Mouse (Mus musculus) cerebellum, adult 9-11 months (tissue): ENCODE measurements around the gene Ccdc90b.
A peak's percentile ranks its signal among the peaks of the same experiment; 100 is the strongest.

Source experiments
- DNase-seq: peaks from one replicate; pipeline ENCODE4 v3.0.0; 2022

The Ccdc90b gene

DNA sequence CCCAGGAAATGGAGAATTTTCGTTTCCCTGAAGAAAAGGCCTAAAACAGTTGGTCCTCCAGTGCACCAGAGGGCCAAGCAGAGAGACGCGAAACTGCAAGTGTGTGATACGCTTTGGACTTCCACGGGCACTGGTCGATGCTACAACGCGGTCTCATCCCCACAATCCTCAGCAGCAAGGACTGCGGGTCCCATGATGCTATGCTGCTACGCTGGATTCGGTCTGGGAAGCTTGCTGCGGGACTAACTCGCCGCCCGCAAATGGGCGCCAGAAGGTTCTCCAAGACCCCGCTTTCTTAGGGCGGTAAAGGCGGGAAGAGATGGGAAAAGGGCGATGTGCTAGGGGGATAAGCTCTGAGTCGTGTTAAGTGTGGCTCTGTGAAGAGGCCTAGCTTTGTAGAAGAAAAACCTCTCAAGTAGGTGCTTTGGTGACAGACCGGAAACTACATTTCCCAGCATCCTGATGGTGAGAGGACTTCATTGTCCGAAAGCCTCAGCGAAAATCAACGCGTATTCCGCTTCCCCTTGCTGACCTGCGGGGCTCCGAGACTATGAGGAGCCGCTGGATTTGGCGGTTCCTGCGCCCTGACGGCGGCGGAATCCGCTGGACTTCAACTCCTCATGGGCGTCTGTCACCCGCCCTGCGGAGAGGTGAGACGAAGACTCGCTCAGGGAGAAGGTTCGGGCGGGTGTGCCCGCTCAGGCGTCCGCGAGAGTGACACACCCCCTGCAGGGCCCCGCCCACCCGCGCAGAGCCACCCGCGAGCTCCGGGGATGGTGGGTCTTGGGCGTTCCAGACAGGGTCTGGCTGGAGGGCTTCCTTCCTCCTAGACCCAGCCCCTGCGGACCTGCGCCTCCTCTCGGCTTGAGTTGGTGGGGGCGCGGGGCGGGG, at the start of gene Ccdc90b:
TSS of gene Ccdc90b (plus strand) at position 164 of the 891 bp plus-strand sequence.
- DNase-seq: peak; percentile 93

DNA sequence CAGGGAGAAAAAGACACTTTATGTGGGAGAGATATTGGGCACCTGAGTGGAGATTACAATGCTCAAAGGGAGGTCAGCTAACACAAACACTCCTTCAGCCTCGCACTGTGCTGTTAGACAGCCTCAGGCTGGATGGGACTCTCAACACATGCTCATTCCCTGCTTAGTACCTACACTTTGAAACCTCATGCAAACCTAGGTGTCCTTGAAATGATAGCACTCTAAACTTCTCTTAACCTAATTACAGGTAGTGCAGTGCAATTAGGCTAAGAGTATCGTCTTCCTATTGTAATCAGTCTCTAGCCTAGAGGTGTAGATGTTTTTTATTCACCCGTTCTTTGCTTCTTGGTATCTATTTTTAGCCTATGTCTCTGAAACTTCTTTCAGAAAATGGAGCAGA, 40.6 kb upstream of the Ccdc90b start:
- no peak for DNase-seq

DNA sequence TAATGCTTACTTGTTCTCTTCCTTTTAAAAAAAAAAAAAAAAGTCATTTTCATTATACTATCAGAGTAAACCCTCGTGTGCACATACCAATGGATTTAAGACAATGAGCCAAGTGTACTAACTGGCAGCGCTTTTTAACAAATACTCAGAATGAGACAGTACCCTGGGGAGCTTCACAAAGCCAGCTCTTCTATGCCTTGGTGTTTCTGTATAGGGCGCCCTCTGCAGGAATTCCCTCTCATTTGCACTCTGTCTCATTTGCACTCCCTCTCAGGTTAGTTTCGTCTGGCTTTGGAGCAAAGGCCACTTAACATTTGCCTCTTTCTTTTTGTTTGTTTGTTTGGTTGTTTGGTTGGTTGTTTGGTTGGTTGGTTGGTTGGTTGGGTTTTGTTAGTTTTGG, 40.1 kb upstream of the Ccdc90b start:
- DNase-seq: peak; percentile 69

DNA sequence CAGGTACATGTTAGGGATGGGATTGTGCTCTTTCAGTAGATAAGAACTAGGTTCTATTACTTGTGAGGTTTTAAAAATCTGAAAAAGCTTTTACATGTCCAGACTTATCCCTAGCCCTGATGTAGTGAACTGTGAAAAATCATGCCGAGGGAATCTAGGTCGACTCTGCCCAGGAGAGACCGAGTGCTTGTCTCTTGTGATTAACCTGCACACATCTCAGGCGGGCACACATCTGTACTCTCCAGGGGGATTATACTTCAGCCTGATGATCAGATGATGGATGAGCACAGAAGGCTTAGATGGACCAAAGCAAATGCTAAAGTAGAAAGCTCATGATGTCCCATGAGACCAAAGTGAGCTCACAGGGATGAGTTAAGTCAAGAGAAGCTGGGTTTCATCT, 31.7 kb upstream of the Ccdc90b start:
- DNase-seq: peak; percentile 43

DNA sequence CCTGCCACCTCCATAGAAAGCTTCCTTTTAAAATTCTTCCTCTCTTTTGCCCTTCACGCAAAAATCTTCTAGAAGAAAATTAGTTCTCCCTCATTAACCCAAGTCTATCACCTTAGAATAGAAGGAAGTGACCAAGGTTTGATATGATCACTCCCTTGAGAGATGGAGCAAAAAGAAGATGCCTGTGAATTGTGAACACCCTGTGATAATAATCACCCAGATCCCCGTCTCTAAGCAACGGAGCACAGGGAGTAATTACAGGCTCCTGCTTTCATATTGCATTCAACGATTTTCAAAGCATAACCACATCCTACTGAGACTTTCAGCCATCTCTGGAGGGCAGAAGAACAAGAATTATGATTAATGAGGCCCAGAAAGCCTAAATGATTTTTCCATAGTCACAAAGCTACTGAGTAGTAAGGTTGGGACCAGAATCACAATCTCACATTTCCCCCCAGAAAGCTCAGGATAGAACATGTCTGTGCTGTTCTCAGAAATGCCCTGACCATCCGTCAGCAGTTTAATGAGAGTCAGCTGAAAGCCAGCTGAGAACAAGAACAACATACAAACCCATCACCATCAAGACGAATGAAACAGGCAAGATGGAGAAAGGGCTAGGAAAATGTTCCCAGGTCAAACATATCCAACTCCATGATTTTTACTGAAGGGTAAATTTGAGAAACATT, 28.5 kb upstream of the Ccdc90b start:
- no peak for DNase-seq

DNA sequence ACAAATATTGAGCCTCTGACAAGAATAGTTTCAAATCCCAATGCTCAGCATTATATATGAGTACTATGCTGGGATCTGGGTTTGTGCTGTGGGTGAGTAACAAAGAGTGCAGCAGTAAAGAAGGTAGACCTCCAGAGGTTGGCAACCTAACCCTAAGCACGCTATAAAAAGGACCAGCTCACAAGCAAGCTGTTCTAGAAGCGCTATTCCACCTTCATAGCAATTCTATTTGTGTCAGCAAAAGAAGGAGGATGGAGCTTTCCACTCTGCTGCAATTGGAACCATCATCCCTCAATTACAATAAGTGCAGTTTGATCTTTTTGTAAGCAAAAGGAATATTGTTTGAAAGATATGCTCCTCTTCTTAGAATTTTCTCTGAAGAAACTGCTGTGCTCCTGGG, 14.2 kb upstream of the Ccdc90b start:
- no peak for DNase-seq

DNA sequence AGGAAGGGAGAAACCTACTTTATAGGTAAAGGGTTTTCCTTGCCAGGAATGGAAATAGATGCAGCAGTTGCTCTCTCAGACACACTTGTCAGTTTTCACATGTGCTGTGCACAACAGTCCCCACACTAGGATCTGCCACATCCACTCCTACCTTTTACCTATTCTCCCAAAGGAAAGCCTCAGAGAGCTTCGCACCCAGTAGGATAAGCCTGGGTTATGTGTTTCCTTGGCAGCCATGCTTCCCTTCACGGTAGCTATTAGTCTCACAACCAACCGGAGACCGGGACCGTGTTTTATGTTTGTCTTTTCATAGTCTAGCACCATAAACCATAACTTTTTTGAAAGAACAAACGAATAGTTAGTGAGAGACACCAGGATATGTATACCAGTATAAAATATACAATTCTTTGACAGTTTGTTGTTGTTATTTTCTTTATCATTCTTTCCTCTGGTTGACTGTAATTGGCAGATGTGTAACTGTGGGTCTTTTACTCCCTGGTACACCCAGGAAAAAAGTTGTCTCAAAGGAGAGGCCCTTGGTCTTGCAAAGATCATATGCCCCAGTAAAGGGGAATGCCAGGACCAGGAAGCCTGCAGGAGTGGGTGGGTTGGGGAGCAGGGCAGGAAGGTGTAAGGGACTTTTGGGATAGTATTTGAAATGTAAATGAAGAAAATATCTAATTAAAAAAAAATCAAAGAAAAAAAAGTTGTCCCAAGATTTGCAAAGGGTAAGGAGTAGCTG, 10.5 kb upstream of the Ccdc90b start:
- DNase-seq: no peak

DNA sequence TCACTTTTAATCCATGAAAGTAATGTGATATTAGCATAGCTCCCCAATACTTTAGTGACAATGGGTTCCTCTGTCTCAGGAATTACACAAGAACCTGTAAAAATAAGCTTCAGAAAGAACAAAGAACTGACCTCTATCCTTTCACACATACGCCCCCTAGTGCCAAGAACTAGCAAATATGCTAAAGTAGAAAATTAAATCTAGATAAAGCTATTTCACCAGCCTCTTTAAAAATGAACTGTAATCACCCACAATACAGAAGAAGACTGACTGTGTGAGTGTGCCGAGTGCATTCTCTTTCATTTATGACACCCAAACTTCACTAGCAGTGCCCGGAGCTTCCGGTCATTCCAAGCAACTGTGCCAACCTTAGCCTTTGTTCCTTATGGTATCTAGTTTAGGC, 10.0 kb upstream of the Ccdc90b start:
- no peak for DNase-seq

DNA sequence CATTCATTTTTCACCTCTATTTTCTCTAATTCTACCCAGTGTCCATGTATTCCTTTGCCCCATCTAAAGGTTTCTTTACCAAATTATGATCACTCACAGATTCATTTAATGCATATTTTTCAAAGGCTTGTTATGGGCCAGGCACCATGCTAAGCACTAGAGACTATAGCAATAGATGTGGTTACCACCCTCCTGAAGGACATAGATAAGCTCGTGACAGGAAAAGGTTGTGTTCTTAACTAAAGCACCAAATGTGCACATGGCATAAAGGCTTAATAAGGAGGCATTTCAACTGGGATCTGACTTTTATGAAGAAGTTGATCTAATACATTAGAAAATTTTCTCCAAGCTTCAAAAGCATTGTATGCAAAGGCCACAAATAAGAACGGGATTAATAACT, 2.2 kb upstream of the Ccdc90b start:
- DNase-seq: no peak

DNA sequence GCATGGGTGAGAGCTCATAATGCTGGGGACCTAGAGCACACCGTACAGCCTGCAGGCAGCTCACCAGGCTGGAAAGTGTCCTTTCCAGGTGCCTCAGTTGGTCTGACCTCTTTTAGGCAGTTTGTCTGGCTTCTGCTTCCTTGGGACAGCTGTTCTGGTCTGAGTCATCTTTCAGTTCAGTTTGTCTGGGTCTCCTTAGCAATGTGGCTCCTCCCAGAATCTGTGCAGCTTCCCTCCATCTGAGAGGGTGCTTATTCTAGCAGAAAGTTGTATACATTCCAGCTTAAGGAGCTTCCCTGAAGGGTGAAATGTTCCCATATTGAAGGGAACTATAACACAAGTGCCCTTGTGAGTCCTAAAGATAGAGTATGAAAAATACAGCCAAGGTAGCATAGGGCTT, 5.8 kb downstream of the Ccdc90b start:
- no peak for DNase-seq

DNA sequence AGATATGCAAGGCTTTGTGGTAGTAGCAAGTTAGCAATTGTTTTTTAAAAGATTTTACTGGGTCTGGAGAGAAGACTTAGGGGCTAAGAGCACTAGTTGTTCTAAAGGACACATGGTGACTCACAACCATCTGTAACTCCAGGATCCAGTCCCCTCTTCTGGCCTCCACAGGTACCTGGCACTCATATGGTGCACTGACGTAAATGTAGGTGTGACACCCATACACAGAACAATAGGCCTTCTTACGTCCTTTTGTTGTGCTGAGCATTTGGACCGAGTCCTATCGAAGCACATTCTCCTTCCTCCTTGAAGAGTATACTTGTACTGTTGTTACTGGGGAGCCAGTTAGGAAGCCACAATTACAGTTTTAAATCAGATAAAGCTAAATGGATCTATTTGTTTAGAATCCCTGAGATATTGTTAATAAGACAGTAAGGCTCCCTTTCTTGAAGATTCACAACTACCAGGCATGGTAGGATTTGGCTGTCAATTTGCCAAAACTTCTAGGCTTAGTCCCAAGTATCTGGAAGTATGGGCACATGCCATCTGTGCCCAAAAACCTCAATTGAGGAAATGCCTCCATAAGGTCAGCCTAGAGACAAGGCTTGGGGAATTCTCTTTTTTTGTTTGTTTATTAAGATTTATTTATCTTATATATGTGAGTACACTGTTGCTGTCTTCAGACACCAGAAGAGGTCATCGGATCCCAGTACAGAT, 19.7 kb downstream of the Ccdc90b start:
- DNase-seq: peak; percentile 75

DNA sequence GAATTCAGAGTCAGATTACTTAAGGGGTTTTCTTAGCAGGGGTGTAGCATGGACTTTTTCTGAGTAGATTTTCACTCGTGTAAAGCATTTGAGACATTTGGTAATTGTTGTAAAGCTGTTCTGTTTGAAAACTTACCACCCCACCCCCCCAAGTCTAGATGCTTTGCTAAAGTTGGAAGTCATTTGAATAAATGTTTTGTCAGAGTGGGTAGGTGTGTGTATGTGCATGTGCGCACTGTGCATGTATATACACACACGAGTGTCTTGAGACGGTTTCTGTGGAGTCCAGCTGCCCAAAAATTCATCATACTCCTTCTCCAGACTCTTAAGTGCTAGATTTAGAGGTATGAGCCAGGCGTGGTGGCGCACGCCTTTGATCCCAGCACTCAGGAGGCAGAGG, 22.6 kb downstream of the Ccdc90b start:
- no peak for DNase-seq

DNA sequence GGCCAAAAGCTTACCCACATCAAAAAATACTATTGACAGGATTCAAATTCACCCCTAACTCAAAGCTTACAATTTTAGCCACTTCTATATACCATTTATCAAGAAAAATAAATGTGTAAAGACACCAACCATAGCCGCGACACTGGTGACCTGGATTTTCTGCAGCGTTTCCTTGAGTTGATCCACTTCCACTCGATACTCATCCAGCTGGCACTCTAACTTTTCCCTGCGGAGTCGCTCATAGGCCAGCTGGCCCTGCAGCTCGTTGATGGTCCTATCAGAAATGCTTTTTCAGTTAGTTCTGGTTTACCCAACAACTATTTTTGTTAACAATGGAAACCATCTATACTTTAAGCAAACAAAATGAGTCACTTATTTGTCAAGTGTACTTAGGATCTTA, 29.0 kb downstream of the Ccdc90b start:
- DNase-seq: no peak

DNA sequence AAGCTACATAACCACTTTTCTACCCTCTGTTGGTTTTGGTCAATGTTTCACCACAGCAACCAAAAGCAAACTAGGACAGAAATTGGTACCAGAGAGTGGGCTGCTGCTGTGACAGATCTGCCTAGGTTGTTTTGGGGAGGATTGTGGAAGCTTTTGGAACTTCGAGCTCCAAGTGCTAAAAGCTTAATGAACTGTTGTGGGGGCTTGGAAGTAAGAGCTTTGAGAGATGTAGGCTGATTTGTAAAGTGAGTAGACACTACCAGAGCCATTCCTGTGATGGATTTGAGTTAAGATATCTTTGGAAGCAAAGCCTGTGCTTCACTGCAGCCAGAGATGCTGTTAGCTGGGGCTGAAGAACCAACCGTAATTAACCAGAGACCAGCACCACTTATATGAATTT, 29.9 kb downstream of the Ccdc90b start:
- DNase-seq: no peak

DNA sequence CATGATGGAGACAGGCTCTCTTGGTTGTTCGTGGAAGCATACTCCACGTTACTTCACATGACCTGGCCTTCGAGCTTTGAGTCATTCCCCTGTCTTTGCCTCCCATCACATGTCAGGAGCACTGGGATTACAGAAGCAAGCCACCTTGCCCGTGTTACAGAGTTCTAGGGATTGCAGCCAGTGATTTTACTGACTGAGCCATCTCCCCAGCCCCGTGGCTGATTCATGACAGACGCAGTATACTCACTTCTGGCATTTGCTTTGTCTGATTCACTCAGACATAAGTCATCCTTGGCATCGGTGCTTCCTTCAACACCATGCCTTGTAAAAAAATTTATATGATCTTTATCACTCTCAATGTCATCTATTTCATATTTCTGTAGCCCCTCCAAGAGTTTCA, 44.0 kb downstream of the Ccdc90b start:
- DNase-seq: no peak

DNA sequence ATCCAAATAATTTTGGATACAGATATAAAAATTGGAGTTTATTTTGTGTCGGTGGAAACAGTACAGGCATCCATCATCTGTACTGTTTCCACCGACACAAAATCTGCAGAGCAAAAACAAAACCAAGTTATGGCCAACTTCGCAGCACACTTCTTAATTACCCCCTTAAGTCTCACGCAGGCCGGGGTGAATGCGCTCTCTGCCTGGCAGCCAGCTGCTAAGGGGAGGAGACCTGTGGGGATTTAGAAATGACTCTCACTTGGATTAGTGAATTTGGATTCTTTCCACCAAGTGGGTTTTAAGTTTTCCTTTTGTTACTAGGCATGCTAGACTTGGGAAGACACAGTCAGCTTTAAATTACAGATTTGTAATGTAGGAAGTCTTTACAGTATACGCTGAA, 49.9 kb downstream of the Ccdc90b start:
- no peak for DNase-seq

DNA sequence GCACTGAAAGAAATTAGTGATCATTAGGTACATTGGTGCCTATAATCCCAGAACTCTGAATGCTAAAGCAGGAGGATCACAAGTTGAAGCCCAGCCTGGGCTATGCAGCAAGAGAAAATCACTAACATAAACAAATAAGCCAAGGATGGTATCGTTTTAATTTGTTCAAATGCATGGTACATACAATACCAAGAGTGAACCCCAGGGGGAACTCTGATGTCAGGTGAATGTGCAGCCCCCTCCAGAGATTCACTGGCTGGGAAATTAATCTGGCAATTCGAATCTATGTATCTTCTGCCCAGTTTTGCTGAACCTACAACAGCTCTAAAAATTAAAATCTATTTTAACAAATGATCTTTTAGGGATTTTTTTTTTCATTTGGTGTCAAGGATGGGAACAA, 63.5 kb downstream of the Ccdc90b start:
- no peak for DNase-seq

DNA sequence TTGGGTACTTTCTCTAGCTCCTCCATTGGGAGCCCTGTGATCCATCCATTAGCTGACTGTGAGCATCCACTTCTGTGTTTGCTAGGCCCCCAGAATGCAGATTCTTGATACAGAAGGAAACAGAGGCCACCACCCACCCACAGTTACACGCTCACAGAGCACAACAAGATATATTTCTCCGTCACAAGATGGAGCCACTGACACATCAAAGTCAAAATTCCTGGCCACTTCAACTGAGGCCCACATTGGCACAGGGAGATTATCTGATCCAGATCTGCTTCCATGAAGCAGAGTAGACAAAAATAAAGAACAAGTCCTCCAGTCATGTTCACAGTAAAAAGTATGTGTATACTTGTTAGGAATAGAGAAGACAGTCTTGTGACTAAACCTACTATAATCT, 69.2 kb downstream of the Ccdc90b start:
- DNase-seq: no peak
